ENCODE assay signal across 21 mouse cellular contexts in genomic region chr6:108021646-108022045, GRCm38 (mm10). TPM values are rescaled to one million over a fixed set of nuclear protein-coding genes. Genes with fewer than 3 reads are reported as not detected.
A peak's percentile ranks its signal among the peaks of the same experiment; 100 is the strongest.
DNase-seq lines count a peak whose midpoint lies in the region; ATAC-seq and TF ChIP-seq lines count a peak whose summit lies in the region.
"Had no signal": no experiment of that assay in that cellular context is flagged by ENCODE, and none has a peak within 500 bp of the region (broad histone marks: within the 10 kb centered on the region; RNA-seq: fewer than 3 reads in every experiment).

No protein-coding gene starts in this region.

- H3K36me3 ChIP-seq in kidney, embryonic 14.5 days (ENCODE audit: control insufficient read depth, insufficient read depth, low read length), result no peaks in the 10 kb centered on the region
- H3K36me3 ChIP-seq in hindbrain, embryonic 11.5 days (ENCODE audit: control insufficient read depth, insufficient read depth, low read length), result no peaks in the 10 kb centered on the region
- no peaks in the 10 kb centered on the region for H3K36me3 ChIP-seq in hindbrain, embryonic 14.5 days (replicated peaks; ENCODE audit: control insufficient read depth, insufficient read depth)
- H3K36me3 ChIP-seq: forebrain, embryonic 12.5 days; hindbrain, embryonic 13.5 days; intestine, embryonic 15.5 days had no signal

- no peak for TF ChIP-seq CTCF in layer of hippocampus, adult 2 months (conservative IDR thresholded peaks at IDR 0.05)

- 79% methylated on average over 5 of the region's 5 CpGs for WGBS in kidney, embryonic 14.5 days
- 92% methylated on average over 5 of the region's 5 CpGs for WGBS in hindbrain, embryonic 11.5 days
- 92% methylated on average over 5 of the region's 5 CpGs for whole genome bisulfite sequencing in hindbrain, embryonic 14.5 days

- peak; percentile 76 to 79 for DNase-seq in frontal cortex, adult 2 months (ENCODE audit: extremely low spot score in 1 of 2, low spot score in 1 of 2)
- peak; percentile 55 to 76 for DNase-seq in layer of hippocampus, adult 2 months (ENCODE audit: low spot score in 2 of 2)
- peak; percentile 4 to 71 for DNase-seq in left cerebral cortex, adult 8-10 months (ENCODE audit: low spot score in 2 of 2)
- DNase-seq in right cerebral cortex, postnatal 14 days, result peak; percentile 11
- DNase-seq in hindbrain, embryonic 11.5 days (ENCODE audit: low spot score), result no peak
- no peak for DNase-seq in thymus, postnatal 10 days (ENCODE audit: low spot score in 2 of 2)
- no peak for DNase-seq in hindbrain, embryonic 14.5 days (ENCODE audit: low spot score)
- DNase-seq: cerebellum, postnatal 10 days; heart, adult 2 months; lung, adult 2 months; spleen, adult 18-20 months; thymus, postnatal 14 days had no signal

- no peaks in the 10 kb centered on the region for H3K27me3 ChIP-seq in kidney, embryonic 14.5 days (ENCODE audit: control insufficient read depth, insufficient read depth, low read length)
- no peaks in the 10 kb centered on the region for H3K27me3 ChIP-seq in hindbrain, embryonic 11.5 days (ENCODE audit: control insufficient read depth, insufficient read depth, low read length)
- H3K27me3 ChIP-seq in hindbrain, embryonic 14.5 days (ENCODE audit: control insufficient read depth, insufficient read depth, low read length), result no peaks in the 10 kb centered on the region
- H3K27me3 ChIP-seq: forebrain, embryonic 12.5 days; hindbrain, embryonic 13.5 days; intestine, embryonic 15.5 days had no signal

- no peak for ATAC-seq in kidney, embryonic 14.5 days (ENCODE audit: low FRiP score, low TSS enrichment)
- ATAC-seq in hindbrain, embryonic 11.5 days (ENCODE audit: low FRiP score), result no peak
- ATAC-seq in hindbrain, embryonic 14.5 days (ENCODE audit: low FRiP score), result no peak
- ATAC-seq: intestine, embryonic 15.5 days; Patski had no signal

- H3K4me2 ChIP-seq in kidney, embryonic 14.5 days (replicated peaks; ENCODE audit: low read depth, low read length), result no peak overlapping the region
- H3K4me2 ChIP-seq in hindbrain, embryonic 11.5 days (replicated peaks; ENCODE audit: low read depth, low read length), result no peak overlapping the region
- H3K4me2 ChIP-seq in hindbrain, embryonic 14.5 days (replicated peaks), result no peak overlapping the region
- H3K4me2 ChIP-seq: forebrain, embryonic 12.5 days; hindbrain, embryonic 13.5 days; intestine, embryonic 15.5 days; liver, embryonic 11.5 days; midbrain, embryonic 11.5 days had no signal

- H3K9ac ChIP-seq in kidney, embryonic 14.5 days (ENCODE audit: low read depth, low read length), result no peak overlapping the region
- no peak overlapping the region for H3K9ac ChIP-seq in hindbrain, embryonic 11.5 days (ENCODE audit: low read depth, low read length)
- H3K9ac ChIP-seq in hindbrain, embryonic 14.5 days, result no peak overlapping the region
- H3K9ac ChIP-seq: forebrain, embryonic 12.5 days; hindbrain, embryonic 13.5 days; intestine, embryonic 15.5 days had no signal

- no peak overlapping the region for H3K4me3 ChIP-seq in layer of hippocampus, adult 2 months
- H3K4me3 ChIP-seq in kidney, embryonic 14.5 days (ENCODE audit: low read length), result no peak overlapping the region
- no peak overlapping the region for H3K4me3 ChIP-seq in hindbrain, embryonic 11.5 days (ENCODE audit: low read depth, low read length)
- H3K4me3 ChIP-seq in hindbrain, embryonic 14.5 days (replicated peaks; ENCODE audit: low read length), result no peak overlapping the region
- H3K4me3 ChIP-seq: forebrain, embryonic 12.5 days; heart, adult 2 months; hindbrain, embryonic 13.5 days; intestine, embryonic 15.5 days had no signal

- no peaks in the 10 kb centered on the region for H3K9me3 ChIP-seq in kidney, embryonic 14.5 days (ENCODE audit: control insufficient read depth, low read length)
- no peaks in the 10 kb centered on the region for H3K9me3 ChIP-seq in hindbrain, embryonic 11.5 days (ENCODE audit: control insufficient read depth, low read length)
- H3K9me3 ChIP-seq in hindbrain, embryonic 14.5 days (ENCODE audit: control insufficient read depth, low read length), result no peaks in the 10 kb centered on the region
- H3K9me3 ChIP-seq: forebrain, embryonic 12.5 days; hindbrain, embryonic 13.5 days; intestine, embryonic 15.5 days had no signal

- H3K4me1 ChIP-seq in kidney, embryonic 14.5 days (ENCODE audit: control insufficient read depth, insufficient read depth, low read length), result no peaks in the 10 kb centered on the region
- no peaks in the 10 kb centered on the region for H3K4me1 ChIP-seq in hindbrain, embryonic 11.5 days (replicated peaks; ENCODE audit: control insufficient read depth, insufficient read depth, low read length)
- no peaks in the 10 kb centered on the region for H3K4me1 ChIP-seq in hindbrain, embryonic 14.5 days (replicated peaks; ENCODE audit: control insufficient read depth, insufficient read depth, low read length)
- H3K4me1 ChIP-seq: forebrain, embryonic 12.5 days; hindbrain, embryonic 13.5 days; intestine, embryonic 15.5 days had no signal

- peak overlapping the region; percentile 79 for H3K27ac ChIP-seq in layer of hippocampus, adult 2 months
- H3K27ac ChIP-seq in kidney, embryonic 14.5 days (ENCODE audit: low read depth, low read length), result no peak overlapping the region
- H3K27ac ChIP-seq in hindbrain, embryonic 11.5 days (ENCODE audit: low read depth, low read length), result no peak overlapping the region
- no peak overlapping the region for H3K27ac ChIP-seq in hindbrain, embryonic 14.5 days
- H3K27ac ChIP-seq: forebrain, embryonic 12.5 days; heart, adult 2 months; hindbrain, embryonic 13.5 days; intestine, embryonic 15.5 days; kidney, postnatal 0 days; macrophage had no signal

RNA-seq across cellular contexts. Expression of gene Setmar, which starts 43.2 kb away (rescaled TPM):
- 7.9 and 9.3 TPM in 2 replicates for polyA plus RNA-seq in frontal cortex, adult 2 months (2012; rRNA removed)
- 1 to 10 TPM; 7.6 to 9.0 TPM for total RNA-seq in layer of hippocampus, adult 2 months (2021)
- 10 to 100 TPM; 10.2 to 11.6 (median 10.5) TPM for total RNA-seq in left cerebral cortex, adult 8-10 months (2022)
- polyA plus RNA-seq in kidney, embryonic 14.5 days (2014; fragmentation: Nextera tagmentation; extraction: Ambion mirVana), result 10.1 and 10.7 TPM in 2 replicates
- 8.4 and 9.7 TPM in 2 replicates for polyA plus RNA-seq in hindbrain, embryonic 11.5 days (2014; fragmentation: Nextera tagmentation; extraction: Ambion mirVana)
- polyA plus RNA-seq in hindbrain, embryonic 14.5 days (2014; fragmentation: Nextera tagmentation; extraction: Ambion mirVana), result 6.5 and 6.9 TPM in 2 replicates

Comparison
In these comparisons a context has a peak if more than half of its experiments do, and no peak if none do; other contexts are left out.
1. DNase-seq: peak in frontal cortex, adult 2 months (2 of 2), layer of hippocampus, adult 2 months (2 of 2), left cerebral cortex, adult 8-10 months (2 of 2) and right cerebral cortex, postnatal 14 days (single experiment); none in hindbrain, embryonic 11.5 days (single experiment), thymus, postnatal 10 days (0 of 2) and hindbrain, embryonic 14.5 days (single experiment).